Mouse (Mus musculus): ENCODE measurements around the gene Hmgb1.

GRCm38 (mm10) chr5:149049435-149049834 lies 134.9 kb downstream of the Hmgb1 start:
- no peak for TF ChIP-seq CTCF (IDR thresholded peaks at IDR 0.05; ENCODE audit: low read depth, low read length)
- TF ChIP-seq GATA1 (IDR thresholded peaks at IDR 0.05; ENCODE audit: borderline replicate concordance, low read length), result no peak
